ENCODE assay signal across 9 mouse cellular contexts in the genomic region with DNA sequence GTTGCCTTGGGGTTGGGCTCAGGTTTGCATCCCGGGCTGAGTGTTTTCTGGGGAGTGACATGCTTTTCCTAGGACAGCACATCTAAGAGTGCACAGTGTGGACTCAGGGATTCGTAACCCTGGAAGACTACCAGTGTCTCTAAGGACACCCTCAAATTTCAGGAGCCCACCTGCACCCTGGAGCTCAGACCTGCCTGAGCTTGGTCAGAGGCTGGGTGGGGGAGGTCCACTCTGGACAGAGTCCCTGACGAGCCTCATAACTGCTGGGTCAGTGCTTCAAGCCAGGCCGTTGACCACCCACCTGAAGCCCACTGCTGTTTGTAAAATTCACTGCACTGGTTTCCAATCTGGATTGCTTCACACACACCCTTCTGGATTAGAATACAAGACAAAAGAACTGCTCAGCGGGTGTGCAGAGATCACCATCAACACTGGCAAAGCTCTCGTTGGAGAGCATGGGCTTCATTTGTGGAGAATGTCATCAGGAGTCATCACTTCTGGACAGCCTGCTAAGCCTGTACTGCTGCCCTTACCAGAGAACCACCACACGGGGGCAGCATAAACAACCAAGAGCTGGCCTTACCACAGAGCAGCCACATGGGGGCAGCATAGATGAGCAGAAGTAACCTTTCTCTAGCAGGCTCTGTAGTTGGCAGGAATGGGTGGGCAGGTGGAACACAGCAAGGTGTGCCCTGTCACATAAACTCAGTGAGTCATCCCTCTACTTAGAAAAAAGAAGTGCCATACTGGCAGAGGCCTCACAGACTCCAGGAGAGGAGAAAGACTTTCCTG. TPM values are rescaled to one million over a fixed set of nuclear protein-coding genes. Genes with fewer than 3 reads are reported as not detected.
DNase-seq lines count a peak whose midpoint lies in the region; ATAC-seq and TF ChIP-seq lines count a peak whose summit lies in the region.
"Had no signal": no experiment of that assay in that cellular context is flagged by ENCODE, and none has a peak within 500 bp of the region (broad histone marks: within the 10 kb centered on the region; RNA-seq: fewer than 3 reads in every experiment).

No protein-coding gene starts in this region.

- no peak overlapping the region for H3K27ac ChIP-seq in forebrain, embryonic 11.5 days (ENCODE audit: low read depth, low read length)
- no peak overlapping the region for H3K27ac ChIP-seq in heart, embryonic 16.5 days (ENCODE audit: low read length)
- H3K27ac ChIP-seq in liver, embryonic 14.5 days: no peak overlapping the region
- H3K27ac ChIP-seq in neural tube, embryonic 13.5 days (replicated peaks): no peak overlapping the region
- H3K27ac ChIP-seq: heart, embryonic 13.5 days had no signal

- peak; percentile 80 to 81 for DNase-seq in CD8-positive naive resting alpha-beta T cell, adult 2 months (ENCODE audit: low read depth in 2 of 2, low spot score in 2 of 2)
- DNase-seq in c-Kit-positive CD71-negative TER-119-negative erythroid progenitor cells, embryonic 14.5 days (ENCODE audit: low read depth): peak; percentile 82
- peak; percentile 91 for DNase-seq in forebrain, embryonic 11.5 days (ENCODE audit: low spot score)
- peak; percentile 82 to 84 for DNase-seq in kidney, postnatal 25 days
- DNase-seq in liver, embryonic 14.5 days (ENCODE audit: low read depth in 3 of 3, low spot score in 3 of 3): peak; percentile 74 to 81 (median 78)
- peak; percentile 76 for DNase-seq in telencephalon, adult 2 months (ENCODE audit: low read depth, low spot score)

- TF ChIP-seq CTCF in liver, embryonic 14.5 days (IDR thresholded peaks at IDR 0.05; ENCODE audit: low read depth): peak; percentile 100

- TF ChIP-seq EP300 in liver, embryonic 14.5 days (IDR thresholded peaks at IDR 0.05; ENCODE audit: low read depth): no peak

- 44% methylated on average over 7 of the region's 7 CpGs for WGBS in forebrain, embryonic 11.5 days
- 41% methylated on average over 7 of the region's 7 CpGs for WGBS in heart, embryonic 16.5 days
- WGBS in liver, embryonic 14.5 days (ENCODE audit: insufficient replicate concordance): 34% methylated on average over 7 of the region's 7 CpGs
- 46% methylated on average over 7 of the region's 7 CpGs for WGBS in neural tube, embryonic 13.5 days

- H3K9ac ChIP-seq in forebrain, embryonic 11.5 days (ENCODE audit: low read length): no peak overlapping the region
- H3K9ac ChIP-seq in heart, embryonic 16.5 days (ENCODE audit: low read length): no peak overlapping the region
- H3K9ac ChIP-seq in liver, embryonic 14.5 days (replicated peaks): no peak overlapping the region
- H3K9ac ChIP-seq in neural tube, embryonic 13.5 days: no peak overlapping the region
- H3K9ac ChIP-seq: heart, embryonic 13.5 days had no signal

- peak; percentile 72 for ATAC-seq in forebrain, embryonic 11.5 days (replicated peaks; ENCODE audit: low FRiP score)
- peak; percentile 55 for ATAC-seq in heart, embryonic 16.5 days (replicated peaks; ENCODE audit: extremely low read depth, insufficient read depth, low FRiP score)
- peak; percentile 61 for ATAC-seq in liver, embryonic 14.5 days (ENCODE audit: insufficient read depth)
- peak; percentile 77 for ATAC-seq in neural tube, embryonic 13.5 days (ENCODE audit: low read depth)

- H3K9me3 ChIP-seq in forebrain, embryonic 11.5 days (ENCODE audit: control insufficient read depth, low read length): no peaks in the 10 kb centered on the region
- no peaks in the 10 kb centered on the region for H3K9me3 ChIP-seq in heart, embryonic 16.5 days (replicated peaks; ENCODE audit: control insufficient read depth, low read length)
- H3K9me3 ChIP-seq in liver, embryonic 14.5 days (ENCODE audit: control insufficient read depth, low read length): no peaks in the 10 kb centered on the region
- H3K9me3 ChIP-seq in neural tube, embryonic 13.5 days: no peaks in the 10 kb centered on the region
- H3K9me3 ChIP-seq: heart, embryonic 13.5 days had no signal

- no peak overlapping the region for H3K4me3 ChIP-seq in forebrain, embryonic 11.5 days (ENCODE audit: low read depth, low read length)
- H3K4me3 ChIP-seq in heart, embryonic 16.5 days (ENCODE audit: low read length): no peak overlapping the region
- no peak overlapping the region for H3K4me3 ChIP-seq in liver, embryonic 14.5 days (ENCODE audit: insufficient read depth in 1 of 2, low read depth in 2 of 2, low read length in 2 of 2)
- H3K4me3 ChIP-seq in neural tube, embryonic 13.5 days: no peak overlapping the region
- H3K4me3 ChIP-seq: heart, embryonic 13.5 days had no signal

- H3K4me2 ChIP-seq in forebrain, embryonic 11.5 days (ENCODE audit: low read depth, low read length, severe bottlenecking): no peak overlapping the region
- no peak overlapping the region for H3K4me2 ChIP-seq in heart, embryonic 16.5 days (ENCODE audit: low read depth, low read length)
- H3K4me2 ChIP-seq in liver, embryonic 14.5 days (ENCODE audit: low read depth): no peak overlapping the region
- no peak overlapping the region for H3K4me2 ChIP-seq in neural tube, embryonic 13.5 days
- H3K4me2 ChIP-seq: heart, embryonic 13.5 days had no signal

- H3K36me3 ChIP-seq in forebrain, embryonic 11.5 days (ENCODE audit: control insufficient read depth, insufficient read depth, low read length): no peaks in the 10 kb centered on the region
- peaks cover 3% of the 10 kb centered on the region; the same call in 1 of the 2 replicates for H3K36me3 ChIP-seq in heart, embryonic 16.5 days (ENCODE audit: control insufficient read depth, insufficient read depth)
- H3K36me3 ChIP-seq in liver, embryonic 14.5 days (replicated peaks; ENCODE audit: control insufficient read depth, insufficient read depth, low read depth): peaks cover 3% of the 10 kb centered on the region; the same call in 1 of the 2 replicates
- H3K36me3 ChIP-seq in neural tube, embryonic 13.5 days: peaks cover 68% of the 10 kb centered on the region

- H3K27me3 ChIP-seq in forebrain, embryonic 11.5 days (ENCODE audit: control insufficient read depth, insufficient read depth, low read length): no peaks in the 10 kb centered on the region
- no peaks in the 10 kb centered on the region for H3K27me3 ChIP-seq in heart, embryonic 16.5 days (ENCODE audit: control insufficient read depth, insufficient read depth, low read length)
- H3K27me3 ChIP-seq in liver, embryonic 14.5 days (ENCODE audit: control insufficient read depth, insufficient read depth, low read length): no peaks in the 10 kb centered on the region
- no peaks in the 10 kb centered on the region for H3K27me3 ChIP-seq in neural tube, embryonic 13.5 days
- H3K27me3 ChIP-seq: heart, embryonic 13.5 days had no signal

- H3K4me1 ChIP-seq in forebrain, embryonic 11.5 days (replicated peaks; ENCODE audit: control insufficient read depth, insufficient read depth, low read length): no peaks in the 10 kb centered on the region
- H3K4me1 ChIP-seq in heart, embryonic 16.5 days (ENCODE audit: control insufficient read depth, insufficient read depth, low read length): no peaks in the 10 kb centered on the region
- peaks cover 11 to 13% of the 10 kb centered on the region in 2 experiments for H3K4me1 ChIP-seq in liver, embryonic 14.5 days (replicated peaks; ENCODE audit: control insufficient read depth in 2 of 2, insufficient read depth in 2 of 2, low read length in 1 of 2)
- H3K4me1 ChIP-seq in neural tube, embryonic 13.5 days (replicated peaks): no peaks in the 10 kb centered on the region
- H3K4me1 ChIP-seq: heart, embryonic 13.5 days had no signal

RNA-seq across cellular contexts. Expression of gene Armc9, which starts 24.1 kb away (rescaled TPM):
- polyA plus RNA-seq in forebrain, embryonic 11.5 days (2014; fragmentation: Nextera tagmentation; extraction: Ambion mirVana): 40.8 and 41.9 TPM in 2 replicates
- 12.1 and 12.4 TPM in 2 replicates for polyA plus RNA-seq in heart, embryonic 16.5 days (2015; fragmentation: Nextera tagmentation; extraction: Ambion mirVana)
- polyA plus RNA-seq in liver, embryonic 14.5 days (2012; rRNA removed): 4.5 and 5.5 TPM in 2 replicates
- 8.4 and 9.9 TPM in 2 replicates for polyA plus RNA-seq in liver, embryonic 14.5 days (2014; fragmentation: Nextera tagmentation; extraction: Ambion mirVana)
- 28.9 and 32.9 TPM in 2 replicates for polyA plus RNA-seq in neural tube, embryonic 13.5 days (2015; fragmentation: Nextera tagmentation; extraction: Ambion mirVana)

RNA-seq across cellular contexts. Expression of gene Gm21972, which starts 45.2 kb away (rescaled TPM):
- polyA plus RNA-seq in forebrain, embryonic 11.5 days (2014; fragmentation: Nextera tagmentation; extraction: Ambion mirVana): not detected in 2 replicates
- polyA plus RNA-seq in heart, embryonic 16.5 days (2015; fragmentation: Nextera tagmentation; extraction: Ambion mirVana): not detected in 2 replicates
- polyA plus RNA-seq in liver, embryonic 14.5 days (2012; rRNA removed): 0.43 and 1.2 TPM in 2 replicates
- polyA plus RNA-seq in liver, embryonic 14.5 days (2014; fragmentation: Nextera tagmentation; extraction: Ambion mirVana): 0.15 TPM in 1 of 2 replicates, not detected in the other
- not detected in 2 replicates for polyA plus RNA-seq in neural tube, embryonic 13.5 days (2015; fragmentation: Nextera tagmentation; extraction: Ambion mirVana)
- polyA plus RNA-seq: heart, embryonic 13.5 days had no signal
